Mouse (Mus musculus): ENCODE results near the gene Fam155a. TPM values are rescaled to one million over a fixed set of nuclear protein-coding genes. Genes with fewer than 3 reads are reported as not detected.

The Fam155a gene
- polyA plus RNA-seq, 1 experiment from 2014 or later = 6.6 TPM

Small RNAs within 50 kb of the gene (microRNA-seq; reads per million reads assigned to microRNA genes)
- gene Gm47312 = not detected

Other genes with a start within 250 kb of the Fam155a start
- not detected in 2 replicates for gene Gm10217, start 93.1 kb upstream of the Fam155a start, polyA plus RNA-seq (2014; fragmentation: Nextera tagmentation; extraction: Ambion mirVana)
- gene Lig4, start 206.5 kb upstream of the Fam155a start, polyA plus RNA-seq (2014; fragmentation: Nextera tagmentation; extraction: Ambion mirVana) = 10.4 and 10.8 TPM in 2 replicates
- 23.3 and 24.7 TPM in 2 replicates for gene Abhd13, start 206.5 kb upstream of the Fam155a start, polyA plus RNA-seq (2014; fragmentation: Nextera tagmentation; extraction: Ambion mirVana)
- 1.1 and 1.2 TPM in 2 replicates for gene Tnfsf13b, start 235.3 kb upstream of the Fam155a start, polyA plus RNA-seq (2014; fragmentation: Nextera tagmentation; extraction: Ambion mirVana)

All from neural tube, embryonic 11.5 days (tissue).